In genomic region chr15:102258076-102258470, GRCm38 (mm10) we compare ENCODE assay signal across 8 mouse cellular contexts. TPM values are rescaled to one million over a fixed set of nuclear protein-coding genes. Genes with fewer than 3 reads are reported as not detected.
DNase-seq lines count a peak whose midpoint lies in the region; ATAC-seq and TF ChIP-seq lines count a peak whose summit lies in the region.

No protein-coding gene starts in this region.

- H3K27ac ChIP-seq in kidney, adult 2 months (ENCODE audit: insufficient read depth, low read depth, low read length): peak overlapping the region; percentile 84
- H3K27ac ChIP-seq in forebrain, embryonic 15.5 days (replicated peaks): no peak overlapping the region
- no peak overlapping the region; the same call in 1 of the 2 replicates for H3K27ac ChIP-seq in intestine, embryonic 14.5 days (ENCODE audit: low read depth)
- peak overlapping the region; percentile 91 for H3K27ac ChIP-seq in lung, postnatal 0 days (ENCODE audit: low read length)

- ATAC-seq in forebrain, embryonic 15.5 days (replicated peaks): peak; percentile 42; the same call in 1 of the 2 replicates
- ATAC-seq in intestine, embryonic 14.5 days (replicated peaks; ENCODE audit: low FRiP score, low TSS enrichment, low read depth): no peak
- peak; percentile 43 for ATAC-seq in lung, postnatal 0 days

- no peaks in the 10 kb centered on the region for H3K36me3 ChIP-seq in kidney, adult 2 months (ENCODE audit: control insufficient read depth, insufficient read depth, low read length)
- H3K36me3 ChIP-seq in forebrain, embryonic 15.5 days: no peaks in the 10 kb centered on the region
- no peaks in the 10 kb centered on the region for H3K36me3 ChIP-seq in intestine, embryonic 14.5 days (ENCODE audit: control insufficient read depth, insufficient read depth, low read length)
- no peaks in the 10 kb centered on the region for H3K36me3 ChIP-seq in lung, postnatal 0 days (ENCODE audit: insufficient read depth, low read length)

- DNase-seq in kidney, adult 2 months: peak; percentile 68
- no peak for DNase-seq in kidney, adult 8-10 months
- DNase-seq in ZHBTc4 (ENCODE audit: low read depth, low spot score): peak; percentile 76
- DNase-seq in intestine, embryonic 14.5 days (ENCODE audit: low spot score): no peak
- DNase-seq in lung, postnatal 0 days (ENCODE audit: low spot score): peak; percentile 75
- peak; percentile 60 for DNase-seq in yolk sac, embryonic 10.5 days (ENCODE audit: low spot score)
- DNase-seq in thymus, adult 18-20 months: no peak

- peak overlapping the region; percentile 96 for H3K4me2 ChIP-seq in forebrain, embryonic 15.5 days (replicated peaks)
- peak overlapping the region; percentile 95 for H3K4me2 ChIP-seq in intestine, embryonic 14.5 days (ENCODE audit: low read length)
- peak overlapping the region; percentile 92 for H3K4me2 ChIP-seq in lung, postnatal 0 days (replicated peaks; ENCODE audit: low read depth, low read length)

- peaks cover 5% of the 10 kb centered on the region; the same call in 1 of the 2 replicates for H3K4me1 ChIP-seq in kidney, adult 2 months (ENCODE audit: control insufficient read depth, insufficient read depth, low read length)
- H3K4me1 ChIP-seq in forebrain, embryonic 15.5 days: peaks cover 23% of the 10 kb centered on the region
- H3K4me1 ChIP-seq in intestine, embryonic 14.5 days (replicated peaks; ENCODE audit: control insufficient read depth, insufficient read depth, low read length): peaks cover 19% of the 10 kb centered on the region
- peaks cover 15% of the 10 kb centered on the region for H3K4me1 ChIP-seq in lung, postnatal 0 days (ENCODE audit: insufficient read depth, low read depth, low read length)

- peak overlapping the region; percentile 53 for H3K4me3 ChIP-seq in kidney, adult 2 months (ENCODE audit: insufficient read depth, low read depth, low read length)
- H3K4me3 ChIP-seq in forebrain, embryonic 15.5 days: peak overlapping the region; percentile 56; the same call in 1 of the 2 replicates
- peak overlapping the region; percentile 47 for H3K4me3 ChIP-seq in intestine, embryonic 14.5 days (ENCODE audit: low read depth, low read length)
- H3K4me3 ChIP-seq in lung, postnatal 0 days (ENCODE audit: low read depth, low read length): peak overlapping the region; percentile 69

- 28% methylated on average over 12 of the region's 12 CpGs for WGBS in kidney, adult 2 months
- WGBS in forebrain, embryonic 15.5 days: 4% methylated on average over 12 of the region's 12 CpGs
- 14% methylated on average over 12 of the region's 12 CpGs for WGBS in intestine, embryonic 14.5 days
- 13% methylated on average over 12 of the region's 12 CpGs for WGBS in lung, postnatal 0 days

- no peaks in the 10 kb centered on the region for H3K9me3 ChIP-seq in forebrain, embryonic 15.5 days
- no peaks in the 10 kb centered on the region for H3K9me3 ChIP-seq in intestine, embryonic 14.5 days (ENCODE audit: control insufficient read depth, low read length)
- H3K9me3 ChIP-seq in lung, postnatal 0 days (ENCODE audit: low read length): no peaks in the 10 kb centered on the region

- TF ChIP-seq EP300 in lung, postnatal 0 days (IDR thresholded peaks at IDR 0.05): no peak

- H3K27me3 ChIP-seq in kidney, adult 2 months (replicated peaks; ENCODE audit: control insufficient read depth, insufficient read depth, low read length): no peaks in the 10 kb centered on the region
- H3K27me3 ChIP-seq in forebrain, embryonic 15.5 days: peaks cover 5% of the 10 kb centered on the region; the same call in 1 of the 2 replicates
- peaks cover 4% of the 10 kb centered on the region; the same call in 1 of the 2 replicates for H3K27me3 ChIP-seq in intestine, embryonic 14.5 days (replicated peaks; ENCODE audit: control insufficient read depth, insufficient read depth, low read length)
- H3K27me3 ChIP-seq in lung, postnatal 0 days (replicated peaks; ENCODE audit: insufficient read depth, low read length): no peaks in the 10 kb centered on the region

- no peak overlapping the region for H3K9ac ChIP-seq in forebrain, embryonic 15.5 days (replicated peaks)
- no peak overlapping the region; the same call in 1 of the 2 replicates for H3K9ac ChIP-seq in intestine, embryonic 14.5 days (ENCODE audit: low read length)
- no peak overlapping the region for H3K9ac ChIP-seq in lung, postnatal 0 days (replicated peaks; ENCODE audit: low read depth)

- no peak for TF ChIP-seq POLR2A in kidney, adult 2 months (IDR thresholded peaks at IDR 0.05; ENCODE audit: low read depth, low read length)

- no peak for TF ChIP-seq CTCF in kidney, adult 2 months (conservative IDR thresholded peaks at IDR 0.05; ENCODE audit: insufficient read depth, insufficient read length, low read depth, low read length)
- no peak for TF ChIP-seq CTCF in lung, postnatal 0 days (IDR thresholded peaks at IDR 0.05)

RNA-seq across cellular contexts. Expression of gene Rarg, which starts 0.8 kb away (rescaled TPM):
- 21.2 and 25.6 TPM in 2 replicates for polyA plus RNA-seq in kidney, adult 2 months (2012; rRNA removed)
- 5.9 and 6.2 TPM in 2 replicates for polyA plus RNA-seq in forebrain, embryonic 15.5 days (2015; fragmentation: Nextera tagmentation; extraction: Ambion mirVana)
- 16.4 and 17.1 TPM in 2 replicates for polyA plus RNA-seq in intestine, embryonic 14.5 days (2014; fragmentation: Nextera tagmentation; extraction: Ambion mirVana)
- polyA plus RNA-seq in lung, postnatal 0 days (2015; fragmentation: Nextera tagmentation; extraction: Ambion mirVana): 35.8 and 40.2 TPM in 2 replicates

RNA-seq across cellular contexts. Expression of gene Gm9918, which starts 12.3 kb away (rescaled TPM):
- 0.41 TPM in 2 replicates for polyA plus RNA-seq in kidney, adult 2 months (2012; rRNA removed)
- not detected in 2 replicates for polyA plus RNA-seq in forebrain, embryonic 15.5 days (2015; fragmentation: Nextera tagmentation; extraction: Ambion mirVana)
- 0.11 and 0.19 TPM in 2 replicates for polyA plus RNA-seq in intestine, embryonic 14.5 days (2014; fragmentation: Nextera tagmentation; extraction: Ambion mirVana)
- polyA plus RNA-seq in lung, postnatal 0 days (2015; fragmentation: Nextera tagmentation; extraction: Ambion mirVana): 0.13 and 0.36 TPM in 2 replicates

RNA-seq across cellular contexts. Expression of gene Mfsd5, which starts 21.2 kb away (rescaled TPM):
- 66.5 and 72.1 TPM in 2 replicates for polyA plus RNA-seq in kidney, adult 2 months (2012; rRNA removed)
- polyA plus RNA-seq in forebrain, embryonic 15.5 days (2015; fragmentation: Nextera tagmentation; extraction: Ambion mirVana): 50.1 and 51.5 TPM in 2 replicates
- 65.3 and 67.1 TPM in 2 replicates for polyA plus RNA-seq in intestine, embryonic 14.5 days (2014; fragmentation: Nextera tagmentation; extraction: Ambion mirVana)
- polyA plus RNA-seq in lung, postnatal 0 days (2015; fragmentation: Nextera tagmentation; extraction: Ambion mirVana): 70.4 and 72.7 TPM in 2 replicates

RNA-seq across cellular contexts. Expression of gene Itgb7, which starts 26.3 kb away (rescaled TPM):
- 2.7 and 11.1 TPM in 2 replicates for polyA plus RNA-seq in kidney, adult 2 months (2012; rRNA removed)
- polyA plus RNA-seq in forebrain, embryonic 15.5 days (2015; fragmentation: Nextera tagmentation; extraction: Ambion mirVana): 0.33 and 0.99 TPM in 2 replicates
- 13.3 and 13.5 TPM in 2 replicates for polyA plus RNA-seq in intestine, embryonic 14.5 days (2014; fragmentation: Nextera tagmentation; extraction: Ambion mirVana)
- polyA plus RNA-seq in lung, postnatal 0 days (2015; fragmentation: Nextera tagmentation; extraction: Ambion mirVana): 3.6 and 4.3 TPM in 2 replicates

RNA-seq across cellular contexts. Expression of gene Espl1, which starts 38.0 kb away (rescaled TPM):
- polyA plus RNA-seq in kidney, adult 2 months (2012; rRNA removed): 0.45 and 0.53 TPM in 2 replicates
- 10.2 and 15.2 TPM in 2 replicates for polyA plus RNA-seq in forebrain, embryonic 15.5 days (2015; fragmentation: Nextera tagmentation; extraction: Ambion mirVana)
- polyA plus RNA-seq in intestine, embryonic 14.5 days (2014; fragmentation: Nextera tagmentation; extraction: Ambion mirVana): 28.0 and 33.0 TPM in 2 replicates
- 0.99 and 1.4 TPM in 2 replicates for polyA plus RNA-seq in lung, postnatal 0 days (2015; fragmentation: Nextera tagmentation; extraction: Ambion mirVana)

Comparison
In these comparisons a context has a peak if more than half of its experiments do, and no peak if none do; other contexts are left out.
1. DNase-seq: peak in kidney, adult 2 months (single experiment), ZHBTc4 (single experiment), lung, postnatal 0 days (single experiment) and yolk sac, embryonic 10.5 days (single experiment); none in kidney, adult 8-10 months (0 of 2), intestine, embryonic 14.5 days (single experiment) and thymus, adult 18-20 months (0 of 2).
2. H3K27ac ChIP-seq: peak in kidney, adult 2 months (single experiment) and lung, postnatal 0 days (single experiment); none in forebrain, embryonic 15.5 days (single experiment) and intestine, embryonic 14.5 days (single experiment).
3. Peak in every context shown above with its lines, with median percentiles within 50 percentile points of each other: H3K4me3 ChIP-seq and H3K4me2 ChIP-seq.